Mouse (Mus musculus): ENCODE data around the gene Ifrd2.

DNA sequence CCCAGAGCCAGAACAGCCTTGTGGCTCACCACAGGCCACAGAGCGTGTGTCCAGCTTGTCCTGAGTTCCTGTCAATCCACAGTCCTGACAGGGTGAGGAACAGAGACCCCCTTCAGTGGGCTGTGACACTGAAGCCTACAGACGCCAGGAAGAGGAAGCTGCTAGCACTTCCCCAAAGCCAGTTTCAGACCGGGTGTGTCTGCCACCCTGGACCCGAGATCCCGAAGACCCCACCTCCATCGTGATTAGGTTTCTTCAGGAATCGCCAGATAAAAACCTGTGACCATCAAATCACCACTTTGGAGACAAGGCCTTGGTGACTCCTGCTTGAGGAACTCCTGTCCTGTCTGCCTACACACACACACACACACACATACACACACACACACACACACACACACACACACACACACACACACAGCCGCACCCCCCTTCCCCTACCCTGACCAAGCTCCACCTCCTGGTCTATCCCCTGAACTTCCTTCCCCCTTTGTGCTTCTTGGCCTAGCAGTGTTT, 52.9 kb downstream of the Ifrd2 start:
- TF ChIP-seq ZNF384 (IDR thresholded peaks at IDR 0.05; ENCODE audit: low read depth, low read length) (no peak), HCFC1 (IDR thresholded peaks at IDR 0.05; ENCODE audit: borderline replicate concordance, insufficient read depth, low read length) (no peak), ZC3H11A (IDR thresholded peaks at IDR 0.05; ENCODE audit: borderline replicate concordance, low read depth, low read length) (no peak), CHD2 (IDR thresholded peaks at IDR 0.05; ENCODE audit: low read depth, low read length) (no peak)

Data from ES-E14 (cell line).